Mouse (Mus musculus) CH12.LX (cell line): ENCODE data around the gene Mfsd5. TPM values are rescaled to one million over a fixed set of nuclear protein-coding genes. Genes with fewer than 3 reads are reported as not detected.

Experiments used
- DNase-seq: peaks from one replicate; pipeline ENCODE4 v3.0.0-alpha.2; 2013; ENCODE audit errors: extremely low read depth
- H3K27ac ChIP-seq: 2 replicates; pipeline ENCODE4 v1.5.1; 2012; ENCODE audit warnings: low read depth, mild to moderate bottlenecking, control low read depth, moderate library complexity; ENCODE audit not compliant: insufficient read depth
- H3K27me3 ChIP-seq: replicated peaks from 2 replicates; pipeline ENCODE3; 2012; ENCODE audit warnings: inconsistent platforms
- H3K36me3 ChIP-seq, 2 experiments: replicated peaks in 1 of 2; 2 replicates each; pipeline versions ENCODE3 to v1.6.1; 2012; ENCODE audit warnings: inconsistent platforms in 1 of 2, low read length in 1 of 2, mild to moderate bottlenecking in 1 of 2, mixed read lengths in 1 of 2, moderate library complexity in 1 of 2; ENCODE audit not compliant: control insufficient read depth in 1 of 2, insufficient read depth in 1 of 2
- H3K4me1 ChIP-seq, 2 experiments: 2 replicates each; pipeline ENCODE4 v1.6.1; 2012; ENCODE audit warnings: inconsistent platforms in 1 of 2, moderate library complexity in 1 of 2; ENCODE audit not compliant: insufficient read depth in 2 of 2, control insufficient read depth in 1 of 2
- H3K4me2 ChIP-seq: 2 replicates; pipeline ENCODE4 v1.6.1; 2012; ENCODE audit warnings: low read depth, mild to moderate bottlenecking, control low read depth; ENCODE audit not compliant: poor library complexity, insufficient read depth, severe bottlenecking
- H3K4me3 ChIP-seq, 3 experiments: fragments of 150-350 bp in 1 of 3; sonication (generic) in 1 of 3; replicated peaks in 1 of 3; 2 replicates each; pipeline versions ENCODE3 to v1.5.1; 2011 to 2012; ENCODE audit warnings: low read depth in 2 of 3, low read length in 2 of 3, mild to moderate bottlenecking in 2 of 3, moderate library complexity in 2 of 3, control low read depth in 1 of 3, improper control_type of control experiment in 1 of 3, inconsistent platforms in 1 of 3, mixed read lengths in 1 of 3; ENCODE audit not compliant: poor library complexity in 1 of 3
- H3K79me2 ChIP-seq: replicated peaks from 2 replicates; pipeline ENCODE4 v1.6.1; 2012; ENCODE audit warnings: mild to moderate bottlenecking, moderate library complexity; ENCODE audit not compliant: control insufficient read depth, poor library complexity, insufficient read depth, severe bottlenecking; ENCODE audit errors: extremely low read depth
- H3K9ac ChIP-seq: 2 replicates; pipeline ENCODE4 v1.6.1; 2012; ENCODE audit warnings: low read depth, mild to moderate bottlenecking, control low read depth, moderate library complexity; ENCODE audit not compliant: insufficient read depth
- H3K9me3 ChIP-seq: replicated peaks from 2 replicates; pipeline ENCODE3; 2012; ENCODE audit warnings: low read length, inconsistent platforms, mixed read lengths
- E2F4 ChIP-seq: IDR thresholded peaks from 2 replicates; pipeline ENCODE4 v1.6.1; 2011; ENCODE audit warnings: low read depth, low read length, improper control_type of control experiment; ENCODE audit not compliant: insufficient replicate concordance
- ELF1 ChIP-seq: IDR thresholded peaks from 2 replicates; pipeline ENCODE4 v1.6.1; 2014; ENCODE audit warnings: low read depth, mild to moderate bottlenecking, inconsistent platforms, low read length, improper control_type of control experiment
- EP300 ChIP-seq: IDR thresholded peaks from 2 replicates; pipeline ENCODE4 v1.6.1; 2011; ENCODE audit warnings: low read length, improper control_type of control experiment
- GABPA ChIP-seq: IDR thresholded peaks from 2 replicates; pipeline ENCODE4 v1.6.1; 2012; ENCODE audit warnings: low read depth, low read length, improper control_type of control experiment, inconsistent platforms; ENCODE audit not compliant: insufficient replicate concordance
- IRF4 ChIP-seq: IDR thresholded peaks from 2 replicates; pipeline ENCODE4 v1.6.1; 2014; ENCODE audit warnings: low read depth, mild to moderate bottlenecking, inconsistent platforms, low read length, improper control_type of control experiment
- KAT2A ChIP-seq: IDR thresholded peaks from 2 replicates; pipeline ENCODE4 v1.6.1; 2012; ENCODE audit warnings: low read length, improper control_type of control experiment, inconsistent platforms; ENCODE audit not compliant: insufficient replicate concordance
- MAFK ChIP-seq: IDR thresholded peaks from 2 replicates; pipeline ENCODE4 v1.6.1; 2011; ENCODE audit warnings: low read length, improper control_type of control experiment; ENCODE audit not compliant: insufficient replicate concordance
- MAX ChIP-seq: IDR thresholded peaks from 2 replicates; pipeline ENCODE4 v1.6.1; 2011; ENCODE audit warnings: low read length, improper control_type of control experiment
- MAZ ChIP-seq: IDR thresholded peaks from 2 replicates; pipeline ENCODE4 v1.6.1; 2012; ENCODE audit warnings: low read depth, mild to moderate bottlenecking, inconsistent platforms, low read length, improper control_type of control experiment, moderate library complexity
- MEF2A ChIP-seq: IDR thresholded peaks from 2 replicates; pipeline ENCODE4 v1.6.1; 2014; ENCODE audit warnings: low read depth, mild to moderate bottlenecking, inconsistent platforms, low read length, improper control_type of control experiment, borderline replicate concordance
- PAX5 ChIP-seq: IDR thresholded peaks from 2 replicates; pipeline ENCODE4 v1.6.1; 2012; ENCODE audit warnings: low read length, inconsistent platforms, mixed read lengths
- POLR2A ChIP-seq: IDR thresholded peaks from 2 replicates; pipeline ENCODE4 v1.6.1; 2011; ENCODE audit warnings: low read depth, mild to moderate bottlenecking, improper control_type of control experiment, low read length
- POLR2AphosphoS2 ChIP-seq: IDR thresholded peaks from 2 replicates; pipeline ENCODE4 v1.6.1; 2011; ENCODE audit warnings: low read depth, low read length, improper control_type of control experiment
- SIN3A ChIP-seq: IDR thresholded peaks from 2 replicates; pipeline ENCODE4 v1.6.1; 2012; ENCODE audit warnings: low read length, improper control_type of control experiment, inconsistent platforms
- SMC3 ChIP-seq: IDR thresholded peaks from 2 replicates; pipeline ENCODE4 v1.6.1; 2011; ENCODE audit warnings: low read depth, low read length, improper control_type of control experiment
- dilution Hi-C: fragments of 300-500 bp; cut with MboI; formaldehyde crosslinking; loops from 2 replicates; pipeline ENCODE4 v1.14.3; 2020; ENCODE audit warnings: low sequenced_read_pairs; ENCODE audit not compliant: extremely low pct_unique_long_range_greater_than_20kb, extremely low pct_ligation_motif_present
- in situ Hi-C: fragments of 300-500 bp; cut with MboI; formaldehyde crosslinking; loops from 3 replicates; pipeline ENCODE4 v1.14.3; 2019; ENCODE audit warnings: low sequenced_read_pairs, low pct_ligation_motif_present, low pct_unique_long_range_greater_than_20kb, mixed read lengths
- polyA plus RNA-seq: library from polyadenylated mRNA; unstranded; fragments of >175 nt; gene quantifications from 2 replicates; pipeline ENCODE4 v1.2.1, GENCODE M21; 2012; ENCODE audit warnings: low read depth; ENCODE audit not compliant: insufficient read length
- total RNA-seq, 2 experiments: library from RNA; depleted of rRNA; stranded (reverse); fragments of 300-350 nt in 1 of 2; fragments of >200 nt in 1 of 2; gene quantifications; 2 replicates each; pipeline ENCODE4 v1.2.3; 2012 to 2014

Gene Mfsd5
- total and polyA plus RNA-seq, 3 experiments = 31.1 to 90.6 (median 51.8) TPM

DNA sequence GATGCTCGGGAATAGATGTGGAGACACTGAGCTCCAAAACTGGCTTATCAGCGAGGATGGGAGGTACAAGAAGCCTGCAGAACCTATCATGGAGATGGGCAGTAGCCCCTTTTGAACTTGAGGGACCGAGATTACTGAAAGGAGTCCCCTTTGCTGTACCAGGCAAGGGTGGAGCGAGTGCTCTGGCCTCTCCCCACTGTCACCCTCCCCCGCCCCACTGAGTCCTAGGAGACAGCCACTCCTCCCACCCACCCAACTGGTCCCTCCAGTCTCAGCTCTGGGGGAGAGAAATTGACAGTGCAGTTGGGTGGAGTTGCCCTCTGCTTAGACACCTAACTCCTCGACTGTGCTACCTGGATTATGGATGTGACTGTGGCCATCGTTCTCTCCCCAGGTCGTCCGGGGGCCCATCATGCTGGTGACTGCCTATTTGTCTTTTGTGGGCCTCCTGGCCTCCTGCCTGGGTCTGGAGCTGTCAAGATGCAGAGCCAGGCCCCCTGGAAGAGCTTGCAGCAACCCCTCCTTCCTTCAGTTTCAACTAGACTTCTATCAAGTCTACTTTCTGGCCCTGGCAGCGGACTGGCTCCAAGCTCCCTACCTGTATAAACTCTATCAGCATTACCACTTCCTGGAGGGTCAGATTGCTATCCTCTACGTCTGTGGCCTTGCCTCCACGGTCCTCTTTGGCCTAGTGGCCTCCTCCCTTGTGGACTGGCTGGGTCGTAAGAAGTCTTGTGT is 698 bp downstream of the Mfsd5 start:
- H3K36me3 ChIP-seq = peaks cover 21 to 32% of the 10 kb centered on the region in 2 experiments
- no peaks in the 10 kb centered on the region for H3K9me3 ChIP-seq
- in situ Hi-C loops (loop anchor here (5.0 kb wide), 1 partner anchor 37 kb away; no protein-coding TSS in a partner anchor), dilution Hi-C loops (no loop called here)
- H3K4me1 ChIP-seq = peaks cover 12 to 19% of the 10 kb centered on the region in 2 experiments
- peak overlapping the region; percentile 67 for H3K4me2 ChIP-seq
- no peaks in the 10 kb centered on the region for H3K27me3 ChIP-seq
- no peak for TF ChIP-seq GABPA
- no peak for TF ChIP-seq PAX5
- TF ChIP-seq E2F4 = no peak
- no peak for TF ChIP-seq KAT2A
- no peak for TF ChIP-seq POLR2A
- TF ChIP-seq IRF4 = no peak
- no peak for TF ChIP-seq EP300
- TF ChIP-seq MAZ = no peak
- peak overlapping the region; percentile 83 for H3K9ac ChIP-seq
- DNase-seq = no peak
- peak overlapping the region; percentile 70 to 85 (median 74) for H3K4me3 ChIP-seq
- H3K79me2 ChIP-seq = peaks cover 13% of the 10 kb centered on the region; the same call in 1 of the 2 replicates
- peak overlapping the region; percentile 63 for H3K27ac ChIP-seq

DNA sequence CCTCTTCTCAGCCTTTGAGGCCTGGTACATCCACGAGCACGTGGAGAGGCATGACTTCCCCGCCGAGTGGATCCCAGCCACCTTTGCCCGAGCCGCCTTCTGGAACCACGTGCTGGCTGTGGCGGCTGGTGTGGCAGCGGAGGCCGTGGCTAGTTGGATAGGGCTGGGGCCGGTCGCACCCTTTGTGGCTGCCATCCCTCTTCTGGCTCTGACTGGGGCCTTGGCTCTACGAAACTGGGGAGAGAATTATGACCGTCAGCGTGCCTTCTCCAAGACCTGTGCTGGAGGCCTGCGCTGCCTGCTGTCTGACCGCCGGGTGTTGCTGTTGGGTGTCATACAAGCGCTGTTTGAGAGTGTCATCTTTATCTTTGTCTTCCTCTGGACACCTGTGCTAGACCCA is 1.4 kb downstream of the Mfsd5 start:
- DNase-seq = no peak
- in situ Hi-C loops (loop anchor here (5.0 kb wide), 1 partner anchor 37 kb away; no protein-coding TSS in a partner anchor), dilution Hi-C loops (no loop called here)
- Histone ChIP-seq H3K9ac (no peak overlapping the region), H3K9me3 (no peaks in the 10 kb centered on the region), H3K27me3 (no peaks in the 10 kb centered on the region), H3K4me1 (peaks cover 12 to 19% of the 10 kb centered on the region in 2 experiments), H3K27ac (no peak overlapping the region), H3K4me3 (peak overlapping the region in 2 of 3 experiments; percentile 74 to 85), H3K4me2 (0 out of 2 replicates have a peak overlapping the region, but pooled peaks have one; percentile 67), H3K36me3 (peaks cover 21 to 32% of the 10 kb centered on the region in 2 experiments), H3K79me2 (peaks cover 13% of the 10 kb centered on the region; the same call in 1 of the 2 replicates)
- no peak for TF ChIP-seq PAX5
- TF ChIP-seq SIN3A = no peak
- no peak for TF ChIP-seq EP300
- TF ChIP-seq SMC3 = no peak
- TF ChIP-seq ELF1 = no peak
- no peak for TF ChIP-seq MEF2A
- no peak for TF ChIP-seq MAX
- TF ChIP-seq POLR2AphosphoS2 = no peak
- TF ChIP-seq KAT2A = no peak
- no peak for TF ChIP-seq IRF4
- no peak for TF ChIP-seq MAFK
